Mouse (Mus musculus) adrenal gland, adult (tissue): ENCODE results near the gene Map3k7.

Experiments
- DNase-seq, 2 experiments: peaks; one replicate each; pipeline ENCODE4 v3.0.0; 2022 to 2023; ENCODE audit warnings: low spot score in 1 of 2; ENCODE audit not compliant: inconsistent age in 2 of 2

Gene Map3k7

GRCm38 (mm10) chr4:32057102-32057501 lies 93.2 kb downstream of the Map3k7 start:
- DNase-seq, result peak in 1 of 2 experiments; percentile 52

- DNase-seq, result no peak
These were observed 96.8 kb downstream of the Map3k7 start for GRCm38 (mm10) chr4:32060686-32061085.

- no peak for DNase-seq
These were observed 98.6 kb downstream of the Map3k7 start for GRCm38 (mm10) chr4:32062381-32063059.

GRCm38 (mm10) chr4:32063291-32063690 lies 99.4 kb downstream of the Map3k7 start:
- no peak for DNase-seq
